Mouse (Mus musculus): Measurements from ENCODE around the gene Pga5. TPM values are rescaled to one million over a fixed set of nuclear protein-coding genes. Genes with fewer than 3 reads are reported as not detected.

Pga5 gene
- polyA plus RNA-seq, 1 experiment from 2014 or later: not detected

GRCm38 (mm10) chr19:10714682-10715475 lies 37.0 kb upstream of the Pga5 start:
- ATAC-seq (ENCODE audit: low read depth): peak; percentile 75; the same call in 1 of the 2 replicates
- no peak overlapping the region for H3K9ac ChIP-seq (replicated peaks; ENCODE audit: low read depth, low read length)
- peak overlapping the region; percentile 40 for H3K27ac ChIP-seq (ENCODE audit: low read depth, low read length)
- no peaks in the 10 kb centered on the region for H3K9me3 ChIP-seq (ENCODE audit: control insufficient read depth, low read length)
- H3K4me1 ChIP-seq (ENCODE audit: control insufficient read depth, insufficient read depth, low read length): peaks cover 8% of the 10 kb centered on the region
- no peak overlapping the region for H3K4me2 ChIP-seq (ENCODE audit: low read depth, low read length)
- peaks cover 29% of the 10 kb centered on the region for H3K36me3 ChIP-seq (ENCODE audit: control insufficient read depth, insufficient read depth, low read length)
- H3K4me3 ChIP-seq (ENCODE audit: low read depth, low read length): no peak overlapping the region
- H3K27me3 ChIP-seq (ENCODE audit: control insufficient read depth, insufficient read depth, low read length): no peaks in the 10 kb centered on the region
- 47% methylated on average over 4 of the region's 4 CpGs for WGBS

- H3K27me3 ChIP-seq (ENCODE audit: control insufficient read depth, insufficient read depth, low read length): no peaks in the 10 kb centered on the region
- no peak overlapping the region for H3K4me2 ChIP-seq (ENCODE audit: low read depth, low read length)
- peak overlapping the region; percentile 40 for H3K27ac ChIP-seq (ENCODE audit: low read depth, low read length)
- 73% methylated on average over 6 of the region's 6 CpGs for WGBS
- H3K36me3 ChIP-seq (ENCODE audit: control insufficient read depth, insufficient read depth, low read length): peaks cover 29% of the 10 kb centered on the region
- no peak overlapping the region for H3K4me3 ChIP-seq (ENCODE audit: low read depth, low read length)
- H3K9me3 ChIP-seq (ENCODE audit: control insufficient read depth, low read length): no peaks in the 10 kb centered on the region
- H3K9ac ChIP-seq (replicated peaks; ENCODE audit: low read depth, low read length): no peak overlapping the region
- peaks cover 13% of the 10 kb centered on the region for H3K4me1 ChIP-seq (ENCODE audit: control insufficient read depth, insufficient read depth, low read length)
- ATAC-seq (ENCODE audit: low read depth): 0 out of 2 replicates have a peak, but pooled peaks have one; percentile 0
Observed at GRCm38 (mm10) chr19:10714168-10714567, 36.3 kb upstream of the Pga5 start.

- ATAC-seq (ENCODE audit: low read depth): no peak
- Histone ChIP-seq H3K9me3 (ENCODE audit: control insufficient read depth, low read length) (no peaks in the 10 kb centered on the region), H3K27ac (ENCODE audit: low read depth, low read length) (no peak overlapping the region), H3K4me1 (ENCODE audit: control insufficient read depth, insufficient read depth, low read length) (peaks cover 13% of the 10 kb centered on the region), H3K4me3 (ENCODE audit: low read depth, low read length) (no peak overlapping the region), H3K36me3 (ENCODE audit: control insufficient read depth, insufficient read depth, low read length) (peaks cover 29% of the 10 kb centered on the region), H3K27me3 (ENCODE audit: control insufficient read depth, insufficient read depth, low read length) (no peaks in the 10 kb centered on the region), H3K4me2 (ENCODE audit: low read depth, low read length) (no peak overlapping the region), H3K9ac (replicated peaks; ENCODE audit: low read depth, low read length) (no peak overlapping the region)
- WGBS: 93% methylated on average over 10 of the region's 10 CpGs
Observed at GRCm38 (mm10) chr19:10713551-10713950, 35.7 kb upstream of the Pga5 start.

- H3K4me3 ChIP-seq (ENCODE audit: low read depth, low read length): no peak overlapping the region
- ATAC-seq (ENCODE audit: low read depth): no peak
- no peak overlapping the region for H3K4me2 ChIP-seq (ENCODE audit: low read depth, low read length)
- no peaks in the 10 kb centered on the region for H3K27me3 ChIP-seq (ENCODE audit: control insufficient read depth, insufficient read depth, low read length)
- 91% methylated on average over 12 of the region's 12 CpGs for WGBS
- no peaks in the 10 kb centered on the region for H3K9me3 ChIP-seq (ENCODE audit: control insufficient read depth, low read length)
- peaks cover 13% of the 10 kb centered on the region for H3K4me1 ChIP-seq (ENCODE audit: control insufficient read depth, insufficient read depth, low read length)
- H3K27ac ChIP-seq (ENCODE audit: low read depth, low read length): no peak overlapping the region
- peaks cover 29% of the 10 kb centered on the region for H3K36me3 ChIP-seq (ENCODE audit: control insufficient read depth, insufficient read depth, low read length)
- no peak overlapping the region for H3K9ac ChIP-seq (replicated peaks; ENCODE audit: low read depth, low read length)
Observed at GRCm38 (mm10) chr19:10712646-10713045, 34.8 kb upstream of the Pga5 start.

GRCm38 (mm10) chr19:10712194-10712593 lies 34.3 kb upstream of the Pga5 start:
- H3K27me3 ChIP-seq (ENCODE audit: control insufficient read depth, insufficient read depth, low read length): no peaks in the 10 kb centered on the region
- WGBS: 94% methylated on average over 7 of the region's 7 CpGs
- H3K9ac ChIP-seq (replicated peaks; ENCODE audit: low read depth, low read length): no peak overlapping the region
- H3K4me1 ChIP-seq (ENCODE audit: control insufficient read depth, insufficient read depth, low read length): peaks cover 13% of the 10 kb centered on the region
- H3K4me3 ChIP-seq (ENCODE audit: low read depth, low read length): no peak overlapping the region
- H3K9me3 ChIP-seq (ENCODE audit: control insufficient read depth, low read length): no peaks in the 10 kb centered on the region
- ATAC-seq (ENCODE audit: low read depth): no peak
- no peak overlapping the region for H3K4me2 ChIP-seq (ENCODE audit: low read depth, low read length)
- no peak overlapping the region for H3K27ac ChIP-seq (ENCODE audit: low read depth, low read length)
- H3K36me3 ChIP-seq (ENCODE audit: control insufficient read depth, insufficient read depth, low read length): peaks cover 29% of the 10 kb centered on the region

- 92% methylated on average over 4 of the region's 4 CpGs for WGBS
Observed at GRCm38 (mm10) chr19:10710751-10711150, 32.9 kb upstream of the Pga5 start.

GRCm38 (mm10) chr19:10710088-10710511 lies 32.2 kb upstream of the Pga5 start:
- WGBS: 58% methylated on average over 9 of the region's 9 CpGs
- ATAC-seq (ENCODE audit: low read depth): peak; percentile 42; the same call in 1 of the 2 replicates
- H3K27me3 ChIP-seq (ENCODE audit: control insufficient read depth, insufficient read depth, low read length): no peaks in the 10 kb centered on the region

More at GRCm38 (mm10) chr19:10710751-10711150, 32.9 kb upstream of the Pga5 start:
- Histone ChIP-seq H3K36me3 (ENCODE audit: control insufficient read depth, insufficient read depth, low read length) (peaks cover 34% of the 10 kb centered on the region), H3K27me3 (ENCODE audit: control insufficient read depth, insufficient read depth, low read length) (no peaks in the 10 kb centered on the region), H3K9me3 (ENCODE audit: control insufficient read depth, low read length) (no peaks in the 10 kb centered on the region), H3K4me3 (ENCODE audit: low read depth, low read length) (no peak overlapping the region), H3K4me1 (ENCODE audit: control insufficient read depth, insufficient read depth, low read length) (peaks cover 13% of the 10 kb centered on the region), H3K4me2 (ENCODE audit: low read depth, low read length) (no peak overlapping the region), H3K27ac (ENCODE audit: low read depth, low read length) (peak overlapping the region; percentile 39; the same call in 1 of the 2 replicates), H3K9ac (replicated peaks; ENCODE audit: low read depth, low read length) (no peak overlapping the region)
- ATAC-seq (ENCODE audit: low read depth): no peak

GRCm38 (mm10) chr19:10709360-10710087 lies 31.7 kb upstream of the Pga5 start:
- Histone ChIP-seq H3K27ac (ENCODE audit: low read depth, low read length) (peak overlapping the region; percentile 85), H3K4me2 (ENCODE audit: low read depth, low read length) (no peak overlapping the region), H3K27me3 (ENCODE audit: control insufficient read depth, insufficient read depth, low read length) (no peaks in the 10 kb centered on the region), H3K9me3 (ENCODE audit: control insufficient read depth, low read length) (no peaks in the 10 kb centered on the region), H3K36me3 (ENCODE audit: control insufficient read depth, insufficient read depth, low read length) (peaks cover 34% of the 10 kb centered on the region), H3K4me3 (ENCODE audit: low read depth, low read length) (no peak overlapping the region), H3K4me1 (ENCODE audit: control insufficient read depth, insufficient read depth, low read length) (peaks cover 13% of the 10 kb centered on the region), H3K9ac (replicated peaks; ENCODE audit: low read depth, low read length) (no peak overlapping the region)
- ATAC-seq (ENCODE audit: low read depth): peak; percentile 83
- WGBS: 18% methylated on average over 8 of the region's 8 CpGs

More at GRCm38 (mm10) chr19:10710088-10710511, 32.2 kb upstream of the Pga5 start:
- Histone ChIP-seq H3K4me2 (ENCODE audit: low read depth, low read length) (no peak overlapping the region), H3K36me3 (ENCODE audit: control insufficient read depth, insufficient read depth, low read length) (peaks cover 34% of the 10 kb centered on the region), H3K9me3 (ENCODE audit: control insufficient read depth, low read length) (no peaks in the 10 kb centered on the region), H3K4me1 (ENCODE audit: control insufficient read depth, insufficient read depth, low read length) (peaks cover 13% of the 10 kb centered on the region), H3K27ac (ENCODE audit: low read depth, low read length) (peak overlapping the region; percentile 85), H3K4me3 (ENCODE audit: low read depth, low read length) (no peak overlapping the region), H3K9ac (replicated peaks; ENCODE audit: low read depth, low read length) (no peak overlapping the region)

GRCm38 (mm10) chr19:10708900-10709299 lies 31.0 kb upstream of the Pga5 start:
- H3K4me1 ChIP-seq (ENCODE audit: control insufficient read depth, insufficient read depth, low read length): peaks cover 13% of the 10 kb centered on the region
- H3K9ac ChIP-seq (replicated peaks; ENCODE audit: low read depth, low read length): no peak overlapping the region
- H3K4me2 ChIP-seq (ENCODE audit: low read depth, low read length): no peak overlapping the region
- WGBS: 52% methylated on average over 6 of the region's 6 CpGs
- H3K27ac ChIP-seq (ENCODE audit: low read depth, low read length): 0 out of 2 replicates have a peak overlapping the region, but pooled peaks have one; percentile 23
- no peak overlapping the region for H3K4me3 ChIP-seq (ENCODE audit: low read depth, low read length)
- H3K36me3 ChIP-seq (ENCODE audit: control insufficient read depth, insufficient read depth, low read length): peaks cover 34% of the 10 kb centered on the region
- ATAC-seq (ENCODE audit: low read depth): no peak
- H3K9me3 ChIP-seq (ENCODE audit: control insufficient read depth, low read length): no peaks in the 10 kb centered on the region
- no peaks in the 10 kb centered on the region for H3K27me3 ChIP-seq (ENCODE audit: control insufficient read depth, insufficient read depth, low read length)

All from neural tube, embryonic 14.5 days (tissue).